Mouse (Mus musculus) right cerebral cortex, postnatal 14 days (tissue): ENCODE data around the gene Glcci1.

ENCODE experiments used
- DNase-seq: peaks from one replicate; pipeline ENCODE4 v3.0.0; 2022

The Glcci1 gene

GRCm38 (mm10) chr6:8556849-8557571, 47.6 kb downstream of the Glcci1 start:
- DNase-seq: no peak

DNA sequence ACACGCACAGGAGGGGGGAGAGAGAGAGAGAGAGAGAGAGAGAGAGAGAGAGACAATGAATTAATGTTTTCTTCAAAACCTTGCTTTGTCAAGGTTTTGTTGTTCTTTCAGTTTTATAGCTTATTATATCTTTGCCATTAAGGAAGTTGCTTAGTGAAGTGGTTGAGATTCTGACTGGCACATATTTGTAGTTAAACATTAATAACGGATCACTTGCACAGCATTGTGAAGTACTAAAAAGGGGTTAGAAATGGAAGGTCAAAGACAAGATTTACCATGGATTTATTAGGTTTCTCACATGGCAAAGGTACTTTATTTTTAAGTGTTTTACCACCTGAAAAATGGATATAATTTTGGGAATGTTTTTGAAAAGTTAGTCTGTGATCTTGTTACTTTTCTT, 51.3 kb downstream of the Glcci1 start:
- no peak for DNase-seq

DNA sequence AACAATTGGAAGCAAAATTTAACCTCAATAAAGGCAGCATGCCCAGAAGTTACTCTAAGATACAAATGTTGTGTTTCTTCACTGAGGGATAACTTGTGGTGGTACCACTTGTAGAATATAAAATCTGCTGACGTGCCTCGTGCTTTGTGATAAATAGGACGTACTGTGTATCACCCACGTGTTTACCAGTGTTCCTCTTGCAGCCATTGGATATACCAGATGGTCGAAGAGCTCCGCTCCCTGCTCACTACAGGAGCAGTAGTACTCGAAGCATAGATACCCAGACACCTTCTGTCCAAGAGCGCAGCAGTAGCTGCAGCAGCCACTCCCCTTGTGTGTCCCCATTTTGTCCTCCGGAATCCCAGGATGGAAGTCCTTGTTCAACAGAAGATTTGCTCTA, 73.0 kb downstream of the Glcci1 start:
- no peak for DNase-seq

DNA sequence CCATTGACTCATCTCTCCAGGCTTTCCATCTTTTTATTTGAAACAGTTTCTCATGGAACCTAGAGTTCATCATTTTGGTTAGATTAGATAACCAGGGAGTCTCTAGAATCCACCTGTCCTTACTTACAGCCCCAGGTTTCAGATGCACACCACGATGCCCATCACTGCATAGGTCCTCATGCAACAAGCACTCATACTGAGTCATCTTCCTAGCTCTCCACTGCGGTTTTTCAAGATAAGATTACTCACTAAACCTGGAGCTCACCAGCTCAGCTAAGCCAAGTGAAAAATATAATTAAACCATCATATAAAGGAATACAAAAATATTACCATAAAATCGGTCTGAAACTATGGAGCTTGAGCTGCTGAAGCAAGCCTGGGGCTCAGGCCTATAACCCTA, 74.5 kb downstream of the Glcci1 start:
- no peak for DNase-seq

DNA sequence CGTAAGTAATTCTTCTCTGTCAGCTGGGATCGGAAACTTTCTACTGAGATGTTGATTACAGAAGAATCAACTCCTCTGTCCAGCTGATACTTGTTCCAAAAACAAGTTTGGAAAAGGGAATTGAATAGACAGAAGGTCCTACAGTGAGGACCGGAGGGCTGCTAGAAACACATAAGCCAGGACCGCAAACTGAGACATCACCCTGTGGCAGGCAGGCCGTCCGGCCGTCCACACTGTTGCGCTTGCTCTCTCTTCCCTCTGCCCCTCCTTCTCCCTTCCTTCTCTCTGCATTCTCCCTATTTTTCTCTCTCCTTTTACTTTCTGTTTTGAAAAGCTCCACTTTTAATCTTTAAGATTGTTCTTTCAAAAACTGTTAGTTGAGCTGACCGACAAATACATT, 82.3 kb downstream of the Glcci1 start:
- DNase-seq: no peak

DNA sequence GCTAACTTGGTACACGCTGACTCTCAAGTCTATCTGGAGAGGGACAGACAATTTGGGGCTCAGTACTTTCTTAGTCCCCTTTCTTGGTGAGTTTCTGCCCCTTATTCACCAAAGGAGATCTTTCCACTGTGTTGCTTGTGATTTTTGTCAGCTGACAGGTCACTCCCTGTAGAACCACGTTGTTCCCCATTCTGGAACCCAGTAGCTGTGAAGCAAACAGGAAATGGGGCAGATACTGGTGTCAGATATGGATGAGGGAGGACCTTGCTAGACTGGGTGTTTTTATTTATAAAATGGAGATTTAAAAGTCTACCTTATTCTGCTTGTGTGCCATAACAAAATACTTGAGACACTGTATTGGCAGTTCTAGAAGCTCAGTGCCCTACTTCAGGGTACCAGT, 108.0 kb downstream of the Glcci1 start:
- no peak for DNase-seq

DNA sequence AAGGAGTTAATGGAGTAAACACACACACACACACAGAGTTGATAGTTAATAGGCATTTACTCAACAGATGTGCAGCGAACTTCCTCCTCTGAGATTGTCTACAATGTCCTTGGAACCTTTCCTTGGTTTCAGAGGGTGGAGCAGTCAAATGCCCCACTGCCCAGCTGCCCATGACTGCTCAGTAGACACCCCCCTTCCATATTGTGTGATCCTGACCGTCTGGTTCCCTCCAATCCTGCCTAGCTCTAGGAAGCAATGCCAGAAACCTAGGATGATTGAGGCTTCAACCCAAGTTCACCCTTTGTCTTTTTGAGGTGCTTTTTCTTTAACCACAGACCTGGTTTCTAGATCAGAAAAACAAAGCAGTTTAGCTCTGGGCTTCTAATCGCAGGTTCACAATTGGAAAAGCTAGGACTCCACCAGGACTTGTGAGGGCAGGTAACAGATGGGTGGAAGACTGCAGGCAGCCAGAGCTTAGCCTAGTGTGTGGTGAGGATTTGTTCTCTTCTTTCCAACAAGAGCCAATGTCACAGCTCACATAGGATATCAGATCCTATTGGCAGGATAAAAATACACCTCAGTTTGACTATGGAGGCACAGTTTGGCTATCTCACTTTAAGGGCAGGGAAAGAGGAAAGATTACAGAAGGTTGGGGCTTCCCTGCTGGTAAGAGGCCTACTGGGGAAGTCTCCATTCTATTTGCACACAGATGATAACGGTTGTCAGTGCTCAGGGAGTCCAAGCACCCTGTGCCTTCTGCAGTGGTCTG, 110.4 kb downstream of the Glcci1 start:
- no peak for DNase-seq

GRCm38 (mm10) chr6:8623045-8623444, 113.6 kb downstream of the Glcci1 start:
- DNase-seq: no peak

DNA sequence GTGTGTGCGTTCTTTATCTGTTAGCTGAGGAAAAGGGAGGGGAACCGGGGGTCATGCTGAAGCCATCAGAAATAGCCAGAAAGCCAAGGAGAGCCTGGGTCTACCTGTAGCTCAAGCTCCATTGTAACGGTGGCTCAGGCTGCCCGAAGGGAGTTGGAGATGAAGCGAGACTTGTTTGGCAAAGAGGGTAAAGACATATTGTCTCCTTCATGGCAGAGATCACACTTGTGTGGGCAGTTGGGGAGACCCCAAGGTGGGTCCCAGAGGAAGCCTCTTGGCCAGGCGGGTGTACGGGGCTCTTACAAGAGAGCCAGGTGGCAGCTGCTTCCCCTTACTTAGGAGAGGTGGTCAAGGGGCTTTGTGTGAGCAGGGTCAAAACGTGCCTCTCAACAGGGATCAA, 118.8 kb downstream of the Glcci1 start:
- no peak for DNase-seq

GRCm38 (mm10) chr6:8628715-8629267, 119.4 kb downstream of the Glcci1 start:
- DNase-seq: no peak

- no peak for DNase-seq
Observed at GRCm38 (mm10) chr6:8630531-8630930, 121.1 kb downstream of the Glcci1 start.

- DNase-seq: no peak
Observed at GRCm38 (mm10) chr6:8631362-8631761, 122.0 kb downstream of the Glcci1 start.

DNA sequence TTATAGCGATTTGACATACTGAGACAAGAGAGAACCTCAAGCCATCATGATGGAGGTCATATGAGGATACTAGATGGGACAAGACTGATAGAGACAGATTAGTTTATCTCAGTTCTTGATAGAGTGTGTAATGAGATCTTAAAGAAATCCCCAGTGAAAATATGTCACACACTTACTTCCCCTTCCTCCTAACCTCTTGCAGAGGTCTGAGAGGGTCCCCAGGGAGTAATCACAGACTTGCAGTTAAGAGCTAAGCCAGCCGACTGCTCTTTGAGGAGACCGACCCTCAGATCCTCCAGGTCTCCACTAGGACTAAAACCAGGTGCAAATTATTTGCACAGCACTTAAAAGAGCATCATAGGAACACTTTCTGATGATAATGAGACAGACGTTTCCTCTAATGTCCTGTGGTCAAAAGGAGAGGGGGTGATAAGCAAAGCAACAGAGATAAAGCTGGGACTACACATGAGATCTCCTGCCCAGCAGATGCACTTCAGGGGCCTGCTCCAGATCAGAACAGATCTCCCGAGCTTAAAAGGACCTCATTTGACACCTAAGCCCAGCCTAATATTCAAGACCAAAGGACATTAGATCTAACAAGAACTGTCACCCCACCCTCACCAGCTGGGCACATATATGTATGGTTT, 122.7 kb downstream of the Glcci1 start:
- DNase-seq: no peak

GRCm38 (mm10) chr6:8632701-8633100, 123.3 kb downstream of the Glcci1 start:
- no peak for DNase-seq

- DNase-seq: no peak
Observed at GRCm38 (mm10) chr6:8638122-8638521, 128.7 kb downstream of the Glcci1 start.

DNA sequence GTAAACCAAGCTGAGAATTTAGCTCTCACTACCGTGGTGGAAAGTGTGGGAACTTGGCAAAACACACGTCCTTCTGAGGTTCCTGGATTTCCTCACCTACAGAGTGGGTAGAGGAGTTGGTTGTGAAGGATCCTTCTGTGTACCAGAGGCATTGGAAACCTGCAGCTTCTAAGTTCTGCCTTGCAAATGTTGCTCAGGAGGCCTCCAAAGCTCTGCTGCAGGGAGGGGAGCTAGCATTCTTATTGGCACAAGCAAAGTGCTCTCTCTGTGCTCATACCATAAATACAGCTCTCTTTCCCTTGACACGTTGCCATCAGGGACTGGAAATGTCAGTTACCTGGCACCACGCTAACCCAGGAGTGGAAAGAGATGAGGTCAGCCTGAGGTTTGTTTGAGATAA, 129.5 kb downstream of the Glcci1 start:
- no peak for DNase-seq

DNA sequence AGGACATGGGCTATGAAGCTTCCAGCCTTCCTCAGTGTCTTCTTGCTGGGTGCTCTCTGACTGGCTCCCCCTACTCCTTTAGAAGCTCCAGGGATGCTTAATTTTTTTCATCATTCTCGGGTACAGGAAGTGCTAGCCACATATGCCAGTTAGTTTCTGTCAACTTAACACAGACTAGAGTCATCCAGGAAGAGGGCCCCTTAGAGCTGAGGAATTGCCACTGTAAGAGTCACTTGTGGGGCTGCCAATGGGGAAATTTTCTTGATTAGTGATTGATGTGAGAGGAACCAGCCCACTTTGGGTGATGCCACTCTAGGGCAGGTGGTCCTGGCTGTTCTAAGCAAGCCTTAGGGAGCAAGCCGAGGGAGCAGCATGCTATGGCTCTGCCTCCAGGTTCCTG, 130.1 kb downstream of the Glcci1 start:
- no peak for DNase-seq

DNA sequence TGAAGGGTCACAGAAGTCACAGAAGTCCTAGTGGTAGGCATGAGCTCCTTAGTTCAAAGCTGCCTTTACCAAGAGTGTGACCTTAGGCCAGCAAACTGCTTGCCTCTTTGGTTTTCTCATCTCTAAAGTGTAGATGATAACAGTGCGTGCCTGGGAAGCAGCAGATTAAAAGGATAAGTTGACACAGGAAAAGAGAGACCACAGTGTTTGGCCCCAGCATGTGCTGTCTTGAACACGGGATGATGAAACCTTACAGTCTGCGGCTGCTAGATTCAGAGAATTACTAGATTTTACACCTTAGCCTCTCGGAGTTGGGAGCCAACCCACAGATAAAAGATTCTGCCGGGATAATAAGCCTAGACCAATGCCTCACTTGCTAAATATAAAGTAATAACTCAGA, 131.5 kb downstream of the Glcci1 start:
- DNase-seq: no peak

DNA sequence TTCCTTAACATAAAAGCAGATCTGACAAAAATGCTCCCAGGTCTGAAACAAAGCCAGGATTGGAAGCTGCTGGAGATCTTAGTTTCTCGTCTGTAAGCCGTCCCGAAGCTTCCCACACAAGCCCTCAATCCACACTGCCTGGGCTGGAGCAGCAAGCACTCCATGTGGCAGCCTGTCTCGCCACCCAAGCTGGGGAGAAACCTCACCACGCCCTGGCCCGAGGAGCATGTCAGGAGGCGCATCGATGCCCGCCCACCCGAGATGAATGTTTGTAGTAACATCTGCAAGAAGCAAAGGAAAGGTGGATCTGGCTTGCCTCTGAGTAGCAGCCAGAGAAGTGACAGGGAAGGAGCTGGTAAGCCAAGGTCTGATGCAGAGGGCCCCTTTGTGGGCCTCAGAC, 135.3 kb downstream of the Glcci1 start:
- DNase-seq: peak; percentile 32

- DNase-seq: no peak
Observed at GRCm38 (mm10) chr6:8645708-8646107, 136.3 kb downstream of the Glcci1 start.
